Mouse (Mus musculus) yolk sac, embryonic 10.5 days (tissue): ENCODE measurements at regions not wholly inside any gene's neighbourhood (a gene's known extent, or its start where the extent isn't known, plus 50 kb on each side); places are given as distances from the start of the nearest gene placed in this dataset.
A peak's percentile ranks its signal among the peaks of the same experiment; 100 is the strongest.

ENCODE experiments used
- DNase-seq: peaks from one replicate; pipeline ENCODE4 v3.0.0-alpha.2; 2017; ENCODE audit warnings: low spot score

- DNase-seq: no peak
Observed at GRCm38 (mm10) chr12:106872966-106873730, 615.3 kb upstream of the 3110018I06Rik start.

GRCm38 (mm10) chr12:106890319-106890718 lies 598.1 kb upstream of the 3110018I06Rik start:
- DNase-seq: no peak

GRCm38 (mm10) chr12:106894061-106894460 lies 594.4 kb upstream of the 3110018I06Rik start:
- DNase-seq: no peak

- DNase-seq: no peak
Observed at GRCm38 (mm10) chr12:106904202-106904601, 584.2 kb upstream of the 3110018I06Rik start.

- DNase-seq: no peak
Observed at GRCm38 (mm10) chr12:106912782-106913181, 575.6 kb upstream of the 3110018I06Rik start.

GRCm38 (mm10) chr12:106922571-106922991 lies 565.9 kb upstream of the 3110018I06Rik start:
- DNase-seq: no peak

GRCm38 (mm10) chr12:106928389-106928788 lies 560.0 kb upstream of the 3110018I06Rik start:
- no peak for DNase-seq

- no peak for DNase-seq
Observed at GRCm38 (mm10) chr12:106929161-106929560, 559.3 kb upstream of the 3110018I06Rik start.

GRCm38 (mm10) chr12:106931591-106931990 lies 556.8 kb upstream of the 3110018I06Rik start:
- DNase-seq: no peak

GRCm38 (mm10) chr12:106939381-106939780 lies 549.1 kb upstream of the 3110018I06Rik start:
- DNase-seq: no peak

- no peak for DNase-seq
Observed at GRCm38 (mm10) chr12:106943874-106944273, 544.6 kb upstream of the 3110018I06Rik start.

GRCm38 (mm10) chr12:106952621-106953020 lies 535.8 kb upstream of the 3110018I06Rik start:
- DNase-seq: no peak

- no peak for DNase-seq
Observed at GRCm38 (mm10) chr12:106955778-106956177, 532.7 kb upstream of the 3110018I06Rik start.

GRCm38 (mm10) chr12:106956266-106956665 lies 532.2 kb upstream of the 3110018I06Rik start:
- DNase-seq: no peak

- no peak for DNase-seq
Observed at GRCm38 (mm10) chr12:106961991-106962390, 526.4 kb upstream of the 3110018I06Rik start.

GRCm38 (mm10) chr12:106963762-106964161 lies 524.7 kb upstream of the 3110018I06Rik start:
- no peak for DNase-seq

- no peak for DNase-seq
Observed at GRCm38 (mm10) chr12:106969873-106970272, 518.6 kb upstream of the 3110018I06Rik start.

- DNase-seq: no peak
Observed at GRCm38 (mm10) chr12:106992421-106992820, 496.0 kb upstream of the 3110018I06Rik start.

- no peak for DNase-seq
Observed at GRCm38 (mm10) chr12:106993011-106993410, 495.4 kb upstream of the 3110018I06Rik start.

- peak; percentile 4 for DNase-seq
Observed at GRCm38 (mm10) chr12:107010995-107011786, 477.2 kb upstream of the 3110018I06Rik start.

- DNase-seq: no peak
Observed at GRCm38 (mm10) chr12:107016801-107017200, 471.6 kb upstream of the 3110018I06Rik start.

GRCm38 (mm10) chr12:107021806-107022205 lies 466.6 kb upstream of the 3110018I06Rik start:
- no peak for DNase-seq

GRCm38 (mm10) chr12:107026821-107027220 lies 461.6 kb upstream of the 3110018I06Rik start:
- no peak for DNase-seq
